30 mouse cellular contexts compared by ENCODE assay signal in genomic region chr9:44771376-44771775, GRCm38 (mm10). TPM values are rescaled to one million over a fixed set of nuclear protein-coding genes. Genes with fewer than 3 reads are reported as not detected.
A peak's percentile ranks its signal among the peaks of the same experiment; 100 is the strongest.
DNase-seq lines count a peak whose midpoint lies in the region; ATAC-seq and TF ChIP-seq lines count a peak whose summit lies in the region.
"Had no signal": no experiment of that assay in that cellular context is flagged by ENCODE, and none has a peak within 500 bp of the region (broad histone marks: within the 10 kb centered on the region; RNA-seq: fewer than 3 reads in every experiment).

No protein-coding gene starts in this region.

- no peak overlapping the region for H3K4me2 ChIP-seq in lung, postnatal 0 days (replicated peaks; ENCODE audit: low read depth, low read length)
- no peak overlapping the region for H3K4me2 ChIP-seq in hindbrain, embryonic 13.5 days
- H3K4me2 ChIP-seq: heart, embryonic 15.5 days; hindbrain, embryonic 12.5 days; liver, embryonic 12.5 days; midbrain, embryonic 15.5 days; neural tube, embryonic 12.5 days had no signal

- H3K27me3 ChIP-seq in lung, postnatal 0 days (replicated peaks; ENCODE audit: insufficient read depth, low read length), result no peaks in the 10 kb centered on the region
- no peaks in the 10 kb centered on the region for H3K27me3 ChIP-seq in hindbrain, embryonic 13.5 days
- H3K27me3 ChIP-seq: heart, embryonic 15.5 days; hindbrain, embryonic 12.5 days; liver, embryonic 12.5 days; midbrain, embryonic 15.5 days; neural tube, embryonic 12.5 days had no signal

- H3K27ac ChIP-seq in gastrocnemius, adult 2 months, result no peak overlapping the region
- H3K27ac ChIP-seq in lung, postnatal 0 days (ENCODE audit: low read length), result no peak overlapping the region
- H3K27ac ChIP-seq in hindbrain, embryonic 13.5 days, result no peak overlapping the region
- H3K27ac ChIP-seq: heart, embryonic 15.5 days; hindbrain, embryonic 12.5 days; liver, embryonic 12.5 days; midbrain, embryonic 10.5 days; midbrain, embryonic 15.5 days; neural tube, embryonic 12.5 days had no signal

- no peaks in the 10 kb centered on the region for H3K9me3 ChIP-seq in lung, postnatal 0 days (ENCODE audit: low read length)
- H3K9me3 ChIP-seq in hindbrain, embryonic 13.5 days, result no peaks in the 10 kb centered on the region
- H3K9me3 ChIP-seq: heart, embryonic 15.5 days; hindbrain, embryonic 12.5 days; liver, embryonic 12.5 days; midbrain, embryonic 10.5 days; midbrain, embryonic 15.5 days; neural tube, embryonic 12.5 days had no signal

- peaks cover 5% of the 10 kb centered on the region; the same call in 1 of the 2 replicates for H3K4me1 ChIP-seq in lung, postnatal 0 days (ENCODE audit: insufficient read depth, low read depth, low read length)
- peaks cover 9% of the 10 kb centered on the region for H3K4me1 ChIP-seq in lung, adult 2 months (ENCODE audit: control insufficient read depth, insufficient read depth, low read length)
- H3K4me1 ChIP-seq in hindbrain, embryonic 13.5 days (replicated peaks), result peaks cover 20% of the 10 kb centered on the region

- no peak overlapping the region for H3K9ac ChIP-seq in lung, postnatal 0 days (replicated peaks; ENCODE audit: low read depth)
- H3K9ac ChIP-seq in hindbrain, embryonic 13.5 days, result no peak overlapping the region
- H3K9ac ChIP-seq: heart, embryonic 15.5 days; hindbrain, embryonic 12.5 days; liver, embryonic 12.5 days; liver, postnatal 0 days; midbrain, embryonic 15.5 days; neural tube, embryonic 12.5 days had no signal

- no peak for DNase-seq in gastrocnemius, adult 2 months
- no peak for DNase-seq in gastrocnemius, postnatal 10 days
- no peak for DNase-seq in lung, postnatal 0 days (ENCODE audit: low spot score)
- no peak for DNase-seq in lung, adult 2 months
- peak; percentile 66 for DNase-seq in R1 (ENCODE audit: low read depth, low spot score)
- DNase-seq in cerebellum, adult 9-11 months, result no peak
- no peak for DNase-seq in thymus, postnatal 0 days (ENCODE audit: low spot score)
- DNase-seq: adrenal gland, postnatal 10 days; cerebellum, adult 11-12 months; cerebellum, postnatal 10 days; heart, postnatal 36 days; kidney, adult 18-20 months; kidney, postnatal 36 days; layer of hippocampus, postnatal 36 days; left cerebral cortex, postnatal 4 days; liver, postnatal 0 days; right cerebral cortex, postnatal 4 days; thymus, adult 2 months had no signal

- TF ChIP-seq POLR2A in lung, adult 2 months (IDR thresholded peaks at IDR 0.05; ENCODE audit: borderline replicate concordance, extremely low read depth, low read depth, low read length), result no peak

- H3K36me3 ChIP-seq in lung, postnatal 0 days (ENCODE audit: insufficient read depth, low read length), result no peaks in the 10 kb centered on the region
- H3K36me3 ChIP-seq in hindbrain, embryonic 13.5 days, result peaks cover 16% of the 10 kb centered on the region

- intact Hi-C loops in gastrocnemius, adult 2 months (cut with DNase I), result no loop called here

- no peak for TF ChIP-seq EP300 in lung, postnatal 0 days (IDR thresholded peaks at IDR 0.05)

- 90% methylated on average over 5 of the region's 5 CpGs for WGBS in lung, postnatal 0 days
- WGBS in lung, adult 2 months, result 95% methylated on average over 5 of the region's 5 CpGs
- WGBS in hindbrain, embryonic 13.5 days, result 88% methylated on average over 5 of the region's 5 CpGs

- no peak overlapping the region for H3K4me3 ChIP-seq in gastrocnemius, adult 2 months
- no peak overlapping the region for H3K4me3 ChIP-seq in lung, postnatal 0 days (ENCODE audit: low read depth, low read length)
- no peak overlapping the region for H3K4me3 ChIP-seq in lung, adult 2 months (replicated peaks; ENCODE audit: extremely low read depth, low read depth, low read length)
- no peak overlapping the region for H3K4me3 ChIP-seq in hindbrain, embryonic 13.5 days
- H3K4me3 ChIP-seq: erythroblast, embryonic 14.5 days; heart, embryonic 15.5 days; hindbrain, embryonic 12.5 days; liver, embryonic 12.5 days; midbrain, embryonic 10.5 days; midbrain, embryonic 15.5 days; neural tube, embryonic 12.5 days had no signal

- ATAC-seq in lung, postnatal 0 days, result no peak
- no peak for ATAC-seq in hindbrain, embryonic 13.5 days (ENCODE audit: low FRiP score)
- ATAC-seq: forebrain, embryonic 16.5 days; liver, embryonic 12.5 days; liver, postnatal 0 days; midbrain, embryonic 15.5 days had no signal

- TF ChIP-seq CTCF in gastrocnemius, adult 2 months (IDR thresholded peaks at IDR 0.05), result 0 out of 2 replicates have a peak, but pooled peaks have one; percentile 6
- TF ChIP-seq CTCF in lung, postnatal 0 days (IDR thresholded peaks at IDR 0.05), result peak; percentile 19; the same call in 1 of the 2 replicates
- TF ChIP-seq CTCF in lung, adult 2 months (IDR thresholded peaks at IDR 0.05; ENCODE audit: insufficient read depth, low read length), result no peak

RNA-seq across cellular contexts. Expression of gene Ift46, which starts 3.7 kb away (rescaled TPM):
- 10 to 100 TPM; 27.4 to 28.4 TPM for total RNA-seq in gastrocnemius, adult 2 months (2021)
- total RNA-seq in gastrocnemius, postnatal 10 days (2021), result 10 to 100 TPM; 45.2 to 53.1 TPM
- polyA plus RNA-seq in lung, postnatal 0 days (2015; fragmentation: Nextera tagmentation; extraction: Ambion mirVana), result 81.4 and 91.7 TPM in 2 replicates
- 38.9 and 67.5 TPM in 2 replicates for polyA plus RNA-seq in lung, adult 2 months (2012; rRNA removed)
- 158 and 163 TPM in 2 replicates for polyA plus RNA-seq in hindbrain, embryonic 13.5 days (2015; fragmentation: Nextera tagmentation; extraction: Ambion mirVana)
- polyA plus RNA-seq in thymus, postnatal 0 days (2015; fragmentation: Nextera tagmentation; extraction: Ambion mirVana), result 68.0 and 74.0 TPM in 2 replicates

RNA-seq across cellular contexts. Expression of gene Arcn1, which starts 3.7 kb away (rescaled TPM):
- 10 to 100 TPM; 83.0 to 85.3 TPM for total RNA-seq in gastrocnemius, adult 2 months (2021)
- total RNA-seq in gastrocnemius, postnatal 10 days (2021), result 10 to 100 TPM; 85.6 to 97.8 TPM
- 92.3 and 104 TPM in 2 replicates for polyA plus RNA-seq in lung, postnatal 0 days (2015; fragmentation: Nextera tagmentation; extraction: Ambion mirVana)
- polyA plus RNA-seq in lung, adult 2 months (2012; rRNA removed), result 26.6 and 40.8 TPM in 2 replicates
- 142 and 143 TPM in 2 replicates for polyA plus RNA-seq in hindbrain, embryonic 13.5 days (2015; fragmentation: Nextera tagmentation; extraction: Ambion mirVana)
- polyA plus RNA-seq in thymus, postnatal 0 days (2015; fragmentation: Nextera tagmentation; extraction: Ambion mirVana), result 111 and 116 TPM in 2 replicates

RNA-seq across cellular contexts. Expression of gene Tmem25, which starts 27.7 kb away (rescaled TPM):
- total RNA-seq in gastrocnemius, adult 2 months (2021), result 1 to 10 TPM; 4.2 to 7.9 TPM
- total RNA-seq in gastrocnemius, postnatal 10 days (2021), result 1 to 10 TPM; 6.4 to 8.0 TPM
- polyA plus RNA-seq in lung, postnatal 0 days (2015; fragmentation: Nextera tagmentation; extraction: Ambion mirVana), result 0.91 and 1.0 TPM in 2 replicates
- polyA plus RNA-seq in lung, adult 2 months (2012; rRNA removed), result 3.7 and 5.1 TPM in 2 replicates
- 10.9 and 12.7 TPM in 2 replicates for polyA plus RNA-seq in hindbrain, embryonic 13.5 days (2015; fragmentation: Nextera tagmentation; extraction: Ambion mirVana)
- 0.72 and 0.82 TPM in 2 replicates for polyA plus RNA-seq in thymus, postnatal 0 days (2015; fragmentation: Nextera tagmentation; extraction: Ambion mirVana)
- polyA plus RNA-seq: erythroblast, embryonic 14.5 days had no signal

RNA-seq across cellular contexts. Expression of gene Ttc36, which starts 31.5 kb away (rescaled TPM):
- total RNA-seq in gastrocnemius, adult 2 months (2021), result under 1 TPM; 0.25 to 0.41 TPM
- 1 to 10 TPM in 1 of 2 experiments, under 1 TPM in 1; 0.70 to 1.0 TPM for total RNA-seq in gastrocnemius, postnatal 10 days (2021)
- 12.9 and 15.1 TPM in 2 replicates for polyA plus RNA-seq in lung, postnatal 0 days (2015; fragmentation: Nextera tagmentation; extraction: Ambion mirVana)
- 17.6 and 19.8 TPM in 2 replicates for polyA plus RNA-seq in lung, adult 2 months (2012; rRNA removed)
- polyA plus RNA-seq in hindbrain, embryonic 13.5 days (2015; fragmentation: Nextera tagmentation; extraction: Ambion mirVana), result 0.55 TPM in 1 of 2 replicates, not detected in the other
- 1.5 and 3.0 TPM in 2 replicates for polyA plus RNA-seq in thymus, postnatal 0 days (2015; fragmentation: Nextera tagmentation; extraction: Ambion mirVana)
- total RNA-seq: common myeloid progenitor, adult 5-6 weeks had no signal
- polyA plus RNA-seq: embryonic facial prominence, embryonic 14.5 days; forebrain, embryonic 11.5 days; forebrain, embryonic 16.5 days; hindbrain, embryonic 12.5 days; midbrain, embryonic 15.5 days; neural tube, embryonic 12.5 days had no signal

RNA-seq across cellular contexts. Expression of gene Phldb1, which starts 36.4 kb away (rescaled TPM):
- total RNA-seq in gastrocnemius, adult 2 months (2021), result 10 to 100 TPM; 29.3 to 32.1 TPM
- 10 to 100 TPM; 49.8 to 82.4 TPM for total RNA-seq in gastrocnemius, postnatal 10 days (2021)
- 21.3 and 21.8 TPM in 2 replicates for polyA plus RNA-seq in lung, postnatal 0 days (2015; fragmentation: Nextera tagmentation; extraction: Ambion mirVana)
- polyA plus RNA-seq in lung, adult 2 months (2012; rRNA removed), result 87.6 and 93.5 TPM in 2 replicates
- 44.5 and 48.8 TPM in 2 replicates for polyA plus RNA-seq in hindbrain, embryonic 13.5 days (2015; fragmentation: Nextera tagmentation; extraction: Ambion mirVana)
- 3.0 and 3.3 TPM in 2 replicates for polyA plus RNA-seq in thymus, postnatal 0 days (2015; fragmentation: Nextera tagmentation; extraction: Ambion mirVana)
